ENCODE assay signal across 19 mouse cellular contexts in the genomic region with DNA sequence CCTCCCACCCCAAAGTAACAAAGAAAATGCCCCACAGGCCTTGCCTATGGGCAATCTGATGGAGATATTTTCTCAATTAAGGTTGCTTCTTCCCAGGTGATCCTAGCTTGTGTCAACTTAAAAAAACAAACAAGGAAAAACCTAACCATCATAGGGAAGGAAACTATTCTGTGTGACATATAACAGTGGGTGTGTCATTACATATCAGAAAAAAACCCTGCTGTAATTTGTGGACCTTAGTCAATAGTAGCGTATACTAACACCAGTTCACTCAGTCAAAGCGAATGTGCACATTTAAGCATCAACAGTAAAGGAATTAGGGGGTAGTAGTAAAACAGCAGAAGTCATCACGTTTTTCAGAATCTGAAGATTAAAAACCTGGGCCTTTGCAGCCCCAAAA. TPM values are rescaled to one million over a fixed set of nuclear protein-coding genes. Genes with fewer than 3 reads are reported as not detected.
DNase-seq lines count a peak whose midpoint lies in the region; TF ChIP-seq lines count a peak whose summit lies in the region.
"Had no signal": no experiment of that assay in that cellular context is flagged by ENCODE, and none has a peak within 500 bp of the region (broad histone marks: within the 10 kb centered on the region; RNA-seq: fewer than 3 reads in every experiment).

No protein-coding gene starts in this region.

- no peak for TF ChIP-seq POLR2A in embryonic fibroblast, embryonic 13.5 days (IDR thresholded peaks at IDR 0.05; ENCODE audit: low read depth, low read length)

- DNase-seq in layer of hippocampus, adult 2 months (ENCODE audit: low spot score in 2 of 2) = no peak
- DNase-seq in layer of hippocampus, postnatal 14 days (ENCODE audit: low spot score in 2 of 2) = no peak
- peak; percentile 13 for DNase-seq in 3T3-L1 (ENCODE audit: low read depth, low spot score)
- DNase-seq in large intestine, adult 2 months (ENCODE audit: low read depth, low spot score) = peak; percentile 33
- DNase-seq in B cell, adult 2 months = no peak
- no peak for DNase-seq in heart, postnatal 10 days
- no peak for DNase-seq in ovary, adult 18-20 months (ENCODE audit: low spot score)
- DNase-seq: adrenal gland, postnatal 10 days; cerebellum, adult 11 months; cerebellum, adult 8-10 months; cerebellum, postnatal 14 days; gastrocnemius, postnatal 14 days; heart, adult 2 months had no signal

- H3K4me3 ChIP-seq in layer of hippocampus, adult 2 months = no peak overlapping the region
- H3K4me3 ChIP-seq in embryonic fibroblast, embryonic 13.5 days (ENCODE audit: insufficient read depth, low read length) = no peak overlapping the region
- H3K4me3 ChIP-seq: embryonic facial prominence, embryonic 13.5 days; heart, adult 2 months; heart, embryonic 15.5 days; hindbrain, embryonic 10.5 days had no signal

- WGBS in large intestine, adult 2 months = 25% methylated on average over 3 of the region's 3 CpGs

- peaks cover 10% of the 10 kb centered on the region for H3K4me1 ChIP-seq in embryonic fibroblast, embryonic 13.5 days (ENCODE audit: control insufficient read depth, insufficient read depth, low read length)

- TF ChIP-seq CTCF in layer of hippocampus, adult 2 months (conservative IDR thresholded peaks at IDR 0.05) = no peak
- no peak for TF ChIP-seq CTCF in embryonic fibroblast, embryonic 13.5 days (IDR thresholded peaks at IDR 0.05; ENCODE audit: borderline replicate concordance, insufficient read depth, low read length)

- peak overlapping the region; percentile 46; the same call in 1 of the 2 replicates for H3K27ac ChIP-seq in layer of hippocampus, adult 2 months
- H3K27ac ChIP-seq in embryonic fibroblast, embryonic 13.5 days (ENCODE audit: insufficient read depth, low read length) = peak overlapping the region; percentile 78
- H3K27ac ChIP-seq: embryonic facial prominence, embryonic 13.5 days; heart, adult 2 months; heart, embryonic 15.5 days; hindbrain, embryonic 10.5 days; hindbrain, embryonic 14.5 days had no signal

- intact Hi-C loops in heart, postnatal 10 days (cut with DNase I) = no loop called here

RNA-seq across cellular contexts. Expression of a gene that starts 28.9 kb away (rescaled TPM):
- total RNA-seq in layer of hippocampus, adult 2 months (2021) = 10 to 100 TPM; 31.2 to 39.7 TPM
- 10 to 100 TPM; 36.2 to 42.4 TPM for total RNA-seq in layer of hippocampus, postnatal 14 days (2021)
- 121 and 125 TPM in 2 replicates for polyA plus RNA-seq in embryonic fibroblast, embryonic 13.5 days (2011; ENCODE audit: insufficient read length, low read depth, missing spikeins)
- polyA plus RNA-seq in large intestine, adult 2 months (2012; rRNA removed) = 18.0 and 25.3 TPM in 2 replicates
- total RNA-seq in heart, postnatal 10 days (2021) = 10 to 100 TPM; 28.6 to 29.5 TPM
- polyA plus RNA-seq: G1E had no signal

Comparison
In these comparisons a context has a peak if more than half of its experiments do, and no peak if none do; other contexts are left out.
1. DNase-seq: peak in 3T3-L1 (single experiment) and large intestine, adult 2 months (single experiment); none in layer of hippocampus, adult 2 months (0 of 2), layer of hippocampus, postnatal 14 days (0 of 2), B cell, adult 2 months (0 of 2), heart, postnatal 10 days (0 of 2) and ovary, adult 18-20 months (single experiment).